Mouse (Mus musculus): ENCODE results near the gene Ctdnep1.

Ctdnep1 gene

DNA sequence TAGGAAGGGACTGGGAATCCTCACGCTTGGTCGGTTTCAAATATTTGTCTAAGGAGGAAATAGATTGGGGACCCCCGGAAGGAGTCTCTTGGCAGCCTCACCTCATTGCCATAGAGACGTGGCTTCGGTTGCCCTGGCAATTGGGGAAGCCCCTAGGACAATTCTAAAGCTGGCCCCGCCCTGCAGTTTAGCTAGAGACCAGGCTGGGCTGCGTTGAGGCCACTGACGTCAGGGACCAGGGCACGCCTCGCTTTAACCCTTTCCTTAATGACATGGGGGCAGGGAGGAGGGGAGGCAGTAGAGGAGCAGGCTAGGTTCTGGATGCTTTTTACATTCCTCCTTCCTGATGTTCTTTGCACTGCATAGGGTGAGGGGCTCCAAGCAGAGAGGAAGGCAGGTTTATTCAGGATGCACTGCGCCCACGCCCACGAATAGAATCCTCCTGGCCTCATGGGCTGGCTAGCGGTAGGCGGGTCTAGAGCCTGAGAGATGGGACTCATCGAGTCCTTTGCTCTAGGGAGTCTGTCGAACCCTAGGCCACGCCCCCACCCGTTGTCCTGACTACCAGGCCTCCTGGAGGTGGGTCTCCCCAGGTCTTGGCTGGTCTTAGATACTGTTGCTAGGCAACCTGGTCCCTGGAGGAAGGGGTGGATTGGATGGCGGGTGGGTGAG is 48.3 kb downstream of the Ctdnep1 start:
- DNase-seq (ENCODE audit: inconsistent ontology term), result peak; percentile 97

GRCm38 (mm10) chr11:70029829-70030550 is 49.0 kb downstream of the Ctdnep1 start:
- no peak for DNase-seq (ENCODE audit: inconsistent ontology term)

DNA sequence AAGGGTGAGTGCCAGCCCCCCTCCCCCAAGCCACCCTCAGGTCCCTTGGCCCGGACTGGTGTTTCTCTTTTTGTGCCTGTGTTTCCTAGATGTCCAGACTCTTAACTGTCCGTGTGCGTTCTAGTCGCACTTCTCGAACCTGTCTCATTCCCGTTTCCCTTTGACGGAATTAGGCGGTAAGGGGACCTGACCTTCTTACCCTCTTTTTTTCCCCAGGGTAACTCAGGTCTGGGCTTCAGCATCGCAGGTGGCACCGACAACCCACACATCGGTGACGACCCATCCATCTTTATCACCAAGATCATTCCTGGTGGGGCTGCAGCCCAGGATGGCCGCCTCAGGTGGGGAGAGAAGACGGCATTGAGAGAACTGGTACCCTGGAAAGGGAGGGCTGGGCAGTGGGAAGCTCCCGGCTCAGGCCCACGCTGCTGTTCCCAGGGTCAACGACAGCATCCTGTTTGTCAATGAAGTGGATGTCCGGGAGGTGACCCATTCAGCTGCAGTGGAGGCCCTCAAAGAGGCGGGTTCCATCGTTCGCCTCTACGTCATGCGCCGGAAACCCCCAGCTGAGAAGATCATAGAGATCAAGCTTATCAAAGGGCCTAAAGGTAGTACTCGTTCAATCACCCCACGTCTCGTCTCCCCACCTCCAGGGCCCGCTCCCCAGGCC is 49.8 kb downstream of the Ctdnep1 start:
- no peak for DNase-seq (ENCODE audit: inconsistent ontology term)

DNA sequence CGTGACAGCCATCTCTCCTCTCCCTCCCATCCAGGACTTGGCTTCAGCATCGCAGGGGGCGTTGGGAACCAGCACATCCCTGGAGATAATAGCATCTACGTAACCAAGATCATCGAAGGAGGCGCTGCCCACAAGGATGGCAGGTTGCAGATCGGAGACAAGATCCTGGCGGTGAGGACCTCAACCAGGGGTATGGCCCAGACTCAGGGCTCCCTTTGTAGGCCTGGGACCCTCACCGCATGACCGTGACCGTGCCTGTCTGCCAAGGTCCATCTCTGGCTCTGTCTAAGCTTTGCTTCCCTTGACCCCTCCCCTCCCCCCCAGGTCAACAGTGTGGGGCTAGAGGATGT is 50.3 kb downstream of the Ctdnep1 start:
- no peak for DNase-seq (ENCODE audit: inconsistent ontology term)

- no peak for DNase-seq (ENCODE audit: inconsistent ontology term)
Observed at GRCm38 (mm10) chr11:70038174-70038573, 57.2 kb downstream of the Ctdnep1 start.

DNA sequence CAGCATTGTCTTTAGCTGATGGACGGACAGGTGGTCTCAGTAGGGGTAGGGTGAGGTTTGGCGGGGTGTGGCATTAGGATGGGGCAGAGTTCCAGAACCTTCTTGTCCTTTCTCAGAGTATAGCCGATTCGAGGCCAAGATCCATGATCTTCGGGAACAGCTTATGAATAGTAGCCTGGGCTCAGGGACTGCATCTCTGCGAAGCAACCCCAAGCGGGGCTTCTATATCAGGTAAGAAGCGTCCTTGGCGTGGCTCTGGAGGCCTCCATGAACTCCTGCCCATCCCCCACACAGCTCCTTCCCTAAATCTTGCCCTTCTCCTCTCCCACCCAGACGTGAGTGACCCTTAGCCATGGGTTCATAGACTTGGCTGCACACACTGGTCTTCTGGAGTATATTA is 58.7 kb downstream of the Ctdnep1 start:
- DNase-seq (ENCODE audit: inconsistent ontology term), result no peak

GRCm38 (mm10) chr11:70040184-70040583 is 59.2 kb downstream of the Ctdnep1 start:
- no peak for DNase-seq (ENCODE audit: inconsistent ontology term)

All from Muller cell, postnatal 12 days (primary cell).